Mouse (Mus musculus): ENCODE results near the gene Smcp. TPM values are rescaled to one million over a fixed set of nuclear protein-coding genes. Genes with fewer than 3 reads are reported as not detected.

Smcp gene
- polyA plus RNA-seq (2015; fragmentation: Nextera tagmentation; extraction: Ambion mirVana) = not detected in 2 replicates

- ATAC-seq (ENCODE audit: low read depth) = no peak
- Histone ChIP-seq H3K9me3 (no peaks in the 10 kb centered on the region), H3K36me3 (no peaks in the 10 kb centered on the region), H3K9ac (no peak within 1 kb of the TSS), H3K4me1 (replicated peaks) (no peaks in the 10 kb centered on the region), H3K27ac (replicated peaks) (no peak within 1 kb of the TSS), H3K4me2 (no peak within 1 kb of the TSS), H3K27me3 (no peaks in the 10 kb centered on the region), H3K4me3 (no peak within 1 kb of the TSS)
- 75% methylated on average over 1 of the region's 1 CpGs for WGBS
Observed at GRCm38 (mm10) chr3:92588858-92589257, at the start of gene Smcp. TSS of gene Smcp (minus strand) at chr3:92588997.

- Histone ChIP-seq H3K36me3 (no peaks in the 10 kb centered on the region), H3K27ac (replicated peaks) (no peak overlapping the region), H3K4me1 (replicated peaks) (peaks cover 13% of the 10 kb centered on the region; the same call in 1 of the 2 replicates), H3K9me3 (no peaks in the 10 kb centered on the region), H3K4me2 (no peak overlapping the region), H3K4me3 (no peak overlapping the region), H3K9ac (no peak overlapping the region), H3K27me3 (no peaks in the 10 kb centered on the region)
- 83% methylated on average over 3 of the region's 3 CpGs for WGBS
- no peak for ATAC-seq (ENCODE audit: low read depth)
Observed at GRCm38 (mm10) chr3:92638653-92638991, 49.8 kb upstream of the Smcp start.

GRCm38 (mm10) chr3:92637745-92638652 lies 49.2 kb upstream of the Smcp start:
- Histone ChIP-seq H3K27me3 (no peaks in the 10 kb centered on the region), H3K4me1 (replicated peaks) (peaks cover 13% of the 10 kb centered on the region; the same call in 1 of the 2 replicates), H3K4me3 (no peak overlapping the region), H3K4me2 (no peak overlapping the region), H3K36me3 (no peaks in the 10 kb centered on the region), H3K27ac (replicated peaks) (0 out of 2 replicates have a peak overlapping the region, but pooled peaks have one; percentile 18), H3K9me3 (no peaks in the 10 kb centered on the region), H3K9ac (no peak overlapping the region)
- WGBS = 30% methylated on average over 1 of the region's 1 CpGs
- ATAC-seq (ENCODE audit: low read depth) = peak; percentile 80

- Histone ChIP-seq H3K27me3 (no peaks in the 10 kb centered on the region), H3K27ac (replicated peaks) (no peak within 1 kb of the TSS), H3K4me2 (no peak within 1 kb of the TSS), H3K9me3 (no peaks in the 10 kb centered on the region), H3K4me3 (no peak within 1 kb of the TSS), H3K9ac (no peak within 1 kb of the TSS), H3K36me3 (no peaks in the 10 kb centered on the region), H3K4me1 (replicated peaks) (no peaks in the 10 kb centered on the region)
- 93% methylated on average over 2 of the region's 2 CpGs for WGBS
- no peak for ATAC-seq (ENCODE audit: low read depth)
Observed at GRCm38 (mm10) chr3:92621560-92621959, 32.8 kb upstream of the Smcp start, which contains the start of gene Lce6a. TSS of gene Lce6a (minus strand) at chr3:92621660.

GRCm38 (mm10) chr3:92609804-92610203 lies 21.0 kb upstream of the Smcp start:
- H3K9me3 ChIP-seq = no peaks in the 10 kb centered on the region
- no peak overlapping the region for H3K4me2 ChIP-seq
- 85% methylated on average over 1 of the region's 1 CpGs for WGBS
- H3K27ac ChIP-seq (replicated peaks) = no peak overlapping the region
- H3K4me3 ChIP-seq = no peak overlapping the region
- no peak overlapping the region for H3K9ac ChIP-seq
- H3K4me1 ChIP-seq (replicated peaks) = no peaks in the 10 kb centered on the region
- ATAC-seq (ENCODE audit: low read depth) = no peak
- no peaks in the 10 kb centered on the region for H3K36me3 ChIP-seq
- no peaks in the 10 kb centered on the region for H3K27me3 ChIP-seq

DNA sequence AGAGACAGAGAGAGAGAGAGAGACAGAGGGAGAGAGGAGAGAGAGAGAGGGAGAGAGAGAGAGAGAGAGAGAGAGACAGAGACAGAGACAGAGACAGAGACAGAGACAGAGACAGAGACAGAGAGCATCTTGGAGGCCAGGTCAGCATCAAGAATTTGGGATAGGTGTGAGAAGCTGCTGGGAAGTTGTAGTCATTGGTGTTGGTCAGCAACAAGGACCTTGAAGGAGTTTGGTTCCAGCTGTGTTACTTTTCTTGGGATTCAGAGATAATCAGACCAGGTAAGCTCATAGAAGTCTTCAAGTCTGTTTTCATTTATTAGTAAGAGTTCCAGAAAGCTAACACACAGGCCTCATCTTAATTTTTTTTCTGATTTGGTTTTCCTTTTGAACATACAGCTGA lies 18.6 kb upstream of the Smcp start, which contains the start of gene 2210017I01Rik:
Gene 2210017I01Rik, minus strand, starts transcription at position 101 of the 400 bp plus-strand sequence.
- Histone ChIP-seq H3K4me1 (replicated peaks) (no peaks in the 10 kb centered on the region), H3K27ac (replicated peaks) (no peak within 1 kb of the TSS), H3K36me3 (no peaks in the 10 kb centered on the region), H3K9me3 (no peaks in the 10 kb centered on the region), H3K9ac (no peak within 1 kb of the TSS), H3K4me2 (no peak within 1 kb of the TSS), H3K4me3 (no peak within 1 kb of the TSS), H3K27me3 (no peaks in the 10 kb centered on the region)
- ATAC-seq (ENCODE audit: low read depth) = no peak

DNA sequence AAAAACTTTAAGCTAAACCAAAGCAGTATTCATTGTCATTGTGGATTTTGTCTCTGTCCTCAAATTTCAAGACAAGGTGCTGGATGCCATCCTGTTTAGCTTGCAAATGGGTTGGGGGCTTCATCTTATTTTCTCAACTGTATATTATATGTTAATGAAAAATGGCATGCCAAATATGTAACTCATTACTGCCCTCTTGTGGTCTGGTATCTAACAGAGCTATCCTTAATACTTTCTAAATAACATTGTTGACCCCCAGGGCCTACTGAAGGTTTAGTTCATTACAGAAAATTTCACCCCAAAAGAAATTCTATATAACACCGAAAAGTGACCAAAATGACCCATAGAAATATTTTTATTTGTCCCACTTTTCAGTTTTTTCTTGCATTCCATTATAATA lies 13.4 kb upstream of the Smcp start:
- no peak overlapping the region for H3K4me3 ChIP-seq
- no peak for ATAC-seq (ENCODE audit: low read depth)
- H3K27ac ChIP-seq (replicated peaks) = no peak overlapping the region
- no peak overlapping the region for H3K9ac ChIP-seq
- no peaks in the 10 kb centered on the region for H3K36me3 ChIP-seq
- peaks cover 5% of the 10 kb centered on the region for H3K9me3 ChIP-seq
- H3K4me2 ChIP-seq = no peak overlapping the region
- 46% methylated on average over 1 of the region's 1 CpGs for WGBS
- H3K27me3 ChIP-seq = no peaks in the 10 kb centered on the region
- H3K4me1 ChIP-seq (replicated peaks) = no peaks in the 10 kb centered on the region

DNA sequence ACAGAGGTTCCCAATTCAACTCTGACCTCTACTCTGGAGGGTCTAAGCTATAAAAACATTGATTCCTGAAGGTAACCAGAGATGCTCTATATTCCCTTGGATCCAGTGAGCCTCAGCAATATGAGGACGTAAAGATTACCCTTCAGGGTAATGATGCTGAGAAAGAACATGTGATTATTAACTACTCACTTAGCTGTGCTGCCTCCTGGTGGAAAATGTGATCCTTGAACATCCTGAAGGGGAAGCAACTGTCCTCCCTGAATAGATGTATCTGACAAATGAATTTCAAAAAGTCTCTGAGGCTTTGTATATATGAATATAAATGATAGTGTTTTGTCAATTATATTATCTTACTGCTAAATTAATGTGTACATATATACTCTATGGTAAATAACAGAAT lies 11.7 kb upstream of the Smcp start:
- H3K4me3 ChIP-seq = no peak overlapping the region
- no peaks in the 10 kb centered on the region for H3K27me3 ChIP-seq
- no peaks in the 10 kb centered on the region for H3K4me1 ChIP-seq (replicated peaks)
- WGBS = 52% methylated on average over 1 of the region's 1 CpGs
- no peak overlapping the region for H3K4me2 ChIP-seq
- no peaks in the 10 kb centered on the region for H3K36me3 ChIP-seq
- no peak overlapping the region for H3K27ac ChIP-seq (replicated peaks)
- H3K9me3 ChIP-seq = peaks cover 5% of the 10 kb centered on the region
- H3K9ac ChIP-seq = no peak overlapping the region
- no peak for ATAC-seq (ENCODE audit: low read depth)

GRCm38 (mm10) chr3:92599973-92600372 lies 11.2 kb upstream of the Smcp start:
- no peak overlapping the region for H3K4me2 ChIP-seq
- H3K4me3 ChIP-seq = no peak overlapping the region
- H3K36me3 ChIP-seq = no peaks in the 10 kb centered on the region
- peaks cover 5% of the 10 kb centered on the region for H3K9me3 ChIP-seq
- H3K27me3 ChIP-seq = no peaks in the 10 kb centered on the region
- H3K9ac ChIP-seq = no peak overlapping the region
- no peak overlapping the region for H3K27ac ChIP-seq (replicated peaks)
- H3K4me1 ChIP-seq (replicated peaks) = no peaks in the 10 kb centered on the region
- ATAC-seq (ENCODE audit: low read depth) = no peak

DNA sequence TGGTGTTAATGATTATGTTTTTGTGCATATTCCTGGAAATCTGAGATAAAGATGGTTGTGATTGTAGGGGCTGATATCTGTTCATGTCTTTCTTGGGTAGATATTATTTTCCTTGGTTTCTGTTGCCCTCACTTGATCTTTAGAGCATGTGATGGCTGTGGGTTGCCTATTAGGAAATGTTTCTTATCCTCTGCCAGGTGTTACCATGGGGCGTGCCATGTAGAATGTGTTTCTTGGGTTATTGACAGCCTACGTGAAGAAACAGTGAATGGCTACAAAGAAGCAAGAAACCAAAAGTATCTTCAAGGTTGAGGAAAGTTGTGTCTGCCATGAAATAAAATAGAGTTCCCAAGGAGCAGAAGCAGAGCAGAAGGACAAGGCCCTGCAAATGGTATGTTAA lies 9.6 kb upstream of the Smcp start:
- H3K27ac ChIP-seq (replicated peaks) = no peak overlapping the region
- H3K4me1 ChIP-seq (replicated peaks) = no peaks in the 10 kb centered on the region
- H3K9me3 ChIP-seq = peaks cover 5% of the 10 kb centered on the region
- ATAC-seq (ENCODE audit: low read depth) = no peak
- H3K9ac ChIP-seq = no peak overlapping the region
- no peaks in the 10 kb centered on the region for H3K36me3 ChIP-seq
- no peaks in the 10 kb centered on the region for H3K27me3 ChIP-seq
- no peak overlapping the region for H3K4me3 ChIP-seq
- no peak overlapping the region for H3K4me2 ChIP-seq
- 97% methylated on average over 2 of the region's 2 CpGs for WGBS

GRCm38 (mm10) chr3:92587190-92587589 lies 1.6 kb downstream of the Smcp start:
- no peaks in the 10 kb centered on the region for H3K36me3 ChIP-seq
- no peak for ATAC-seq (ENCODE audit: low read depth)
- H3K27ac ChIP-seq (replicated peaks) = no peak overlapping the region
- no peak overlapping the region for H3K9ac ChIP-seq
- H3K4me1 ChIP-seq (replicated peaks) = no peaks in the 10 kb centered on the region
- H3K27me3 ChIP-seq = no peaks in the 10 kb centered on the region
- H3K9me3 ChIP-seq = no peaks in the 10 kb centered on the region
- H3K4me2 ChIP-seq = no peak overlapping the region
- H3K4me3 ChIP-seq = no peak overlapping the region
- WGBS = 88% methylated on average over 2 of the region's 3 CpGs

DNA sequence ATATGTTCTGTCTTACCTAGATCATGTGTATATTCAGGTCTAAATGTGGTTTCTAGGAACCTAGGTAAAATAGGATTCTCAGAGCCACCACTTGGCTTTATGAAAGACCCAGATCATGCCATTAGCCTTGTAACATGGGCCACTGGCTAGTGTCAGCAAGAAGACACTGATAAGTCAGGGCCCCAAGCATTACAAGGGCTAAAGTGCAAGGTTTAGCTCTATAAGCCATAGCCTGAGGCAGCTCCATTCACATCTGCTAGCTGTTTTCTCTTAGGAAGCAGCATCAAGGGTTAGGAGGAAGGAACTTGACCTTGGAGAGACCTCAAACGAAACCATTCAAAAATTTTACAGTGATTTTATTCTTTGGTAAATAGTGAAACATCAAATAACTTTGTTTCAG lies 3.7 kb downstream of the Smcp start:
- no peak for ATAC-seq (ENCODE audit: low read depth)
- 76% methylated on average over 1 of the region's 1 CpGs for WGBS

More for the DNA sequence above, 3.7 kb downstream of the Smcp start:
- no peak overlapping the region for H3K4me3 ChIP-seq
- H3K27ac ChIP-seq (replicated peaks) = no peak overlapping the region
- H3K4me2 ChIP-seq = no peak overlapping the region
- H3K9me3 ChIP-seq = no peaks in the 10 kb centered on the region
- H3K9ac ChIP-seq = no peak overlapping the region
- H3K27me3 ChIP-seq = no peaks in the 10 kb centered on the region
- no peaks in the 10 kb centered on the region for H3K4me1 ChIP-seq (replicated peaks)
- no peaks in the 10 kb centered on the region for H3K36me3 ChIP-seq
